Mouse (Mus musculus) midbrain, embryonic 14.5 days (tissue): ENCODE results near the gene Platr17. TPM values are rescaled to one million over a fixed set of nuclear protein-coding genes. Genes with fewer than 3 reads are reported as not detected.

ENCODE experiments used
- ATAC-seq: fragments of 200-750 bp; cut with Nextera tagmentation; 2 replicates; pipeline ENCODE4 v1.8.0; 2017; ENCODE audit warnings: moderate number of reproducible peaks, moderate library complexity; ENCODE audit not compliant: low FRiP score, low TSS enrichment
- DNase-seq: peaks from one replicate; pipeline ENCODE4 v3.0.0-alpha.2; 2015
- H3K27ac ChIP-seq: fragments of 300-500 bp; sonication (generic); replicated peaks from 2 replicates; pipeline ENCODE4 v1.5.1; 2014; ENCODE audit warnings: mild to moderate bottlenecking, low read depth, low read length, moderate library complexity
- H3K27me3 ChIP-seq: fragments of 300-500 bp; sonication (generic); 2 replicates; pipeline ENCODE4 v1.6.1; 2014; ENCODE audit warnings: low read length, control low read depth, mixed read lengths; ENCODE audit not compliant: control insufficient read depth, insufficient read depth
- H3K36me3 ChIP-seq: fragments of 300-500 bp; sonication (generic); 2 replicates; pipeline ENCODE4 v1.6.1; 2014; ENCODE audit warnings: low read length, control low read depth; ENCODE audit not compliant: control insufficient read depth, insufficient read depth
- H3K4me1 ChIP-seq: fragments of 300-500 bp; sonication (generic); 2 replicates; pipeline ENCODE4 v1.6.1; 2014; ENCODE audit warnings: mild to moderate bottlenecking, antibody characterized with exemption, low read length, control low read depth; ENCODE audit not compliant: control insufficient read depth, insufficient read depth
- H3K4me2 ChIP-seq: fragments of 300-500 bp; sonication (generic); 2 replicates; pipeline ENCODE4 v1.6.1; 2014; ENCODE audit warnings: mild to moderate bottlenecking, low read length, moderate library complexity
- H3K4me3 ChIP-seq: fragments of 300-500 bp; sonication (generic); replicated peaks from 2 replicates; pipeline ENCODE4 v1.5.1; 2014; ENCODE audit warnings: low read depth, low read length
- H3K9ac ChIP-seq: fragments of 300-500 bp; sonication (generic); replicated peaks from 2 replicates; pipeline ENCODE4 v1.6.1; 2014; ENCODE audit warnings: mild to moderate bottlenecking, low read length, moderate library complexity
- H3K9me3 ChIP-seq: fragments of 300-500 bp; sonication (generic); 2 replicates; pipeline ENCODE4 v1.6.1; 2016; ENCODE audit warnings: low read length, control low read depth, mixed read lengths; ENCODE audit not compliant: control insufficient read depth
- WGBS: fragments of 180-500 bp; shearing (Covaris S2); extraction: QIAGEN DNeasy Blood & Tissue Kit; methylation state at CpG from one replicate; pipeline ENCODE4 v1.1.7; 2014; 5-methylcytosine and 5-hydroxymethylcytosine counted together
- polyA plus RNA-seq: library from polyadenylated mRNA; unstranded; fragments of >200 nt; fragmentation: Nextera tagmentation; extraction: Ambion mirVana; gene quantifications from 2 replicates; pipeline ENCODE4 v1.2.1, GENCODE M21; 2014

Platr17 gene
- polyA plus RNA-seq, 1 experiment from 2014 or later, result not detected

GRCm38 (mm10) chr17:33924577-33925283, 19.8 kb downstream of the Platr17 start:
- no peak overlapping the region for H3K9ac ChIP-seq
- no peak for ATAC-seq
- 87% methylated on average over 10 of the region's 10 CpGs for WGBS
- no peak overlapping the region for H3K4me3 ChIP-seq
- H3K4me2 ChIP-seq, result no peak overlapping the region
- H3K27ac ChIP-seq, result no peak overlapping the region
- H3K27me3 ChIP-seq, result no peaks in the 10 kb centered on the region
- H3K4me1 ChIP-seq, result peaks cover 14% of the 10 kb centered on the region
- no peaks in the 10 kb centered on the region for H3K9me3 ChIP-seq
- H3K36me3 ChIP-seq, result peaks cover 16% of the 10 kb centered on the region
- DNase-seq, result no peak

DNA sequence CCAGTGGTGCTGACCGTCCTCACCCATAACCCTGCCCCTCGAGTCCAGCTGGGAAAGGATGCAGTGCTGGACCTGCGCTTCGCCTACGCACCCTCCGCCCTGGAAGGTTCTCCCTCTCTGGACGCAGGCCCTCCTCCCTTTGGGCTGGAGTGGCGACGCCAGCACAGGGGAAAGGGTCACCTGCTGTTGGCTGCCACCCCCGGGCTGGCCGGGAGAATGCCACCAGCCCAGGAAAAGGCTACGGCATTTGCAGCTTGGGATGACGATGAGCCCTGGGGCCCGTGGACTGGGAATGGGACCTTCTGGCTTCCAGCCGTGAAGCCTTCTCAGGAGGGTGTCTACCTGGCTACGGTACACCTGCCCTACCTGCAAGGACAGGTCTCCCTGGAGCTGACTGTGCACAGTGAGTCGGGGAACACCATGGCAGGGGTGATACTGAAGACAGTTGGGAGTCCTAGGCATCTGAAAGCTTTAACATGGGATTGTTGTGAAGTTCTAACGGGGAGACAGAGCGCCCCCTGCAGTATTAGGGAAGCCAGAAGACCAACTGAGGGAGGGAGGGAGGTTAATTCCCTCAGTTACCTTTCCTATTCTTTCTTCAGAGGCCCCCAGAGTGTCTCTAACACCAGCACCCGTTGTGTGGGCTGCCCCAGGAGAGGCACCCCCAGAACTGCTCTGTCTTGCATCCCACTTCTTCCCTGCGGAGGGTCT, 20.6 kb downstream of the Platr17 start:
- no peak overlapping the region for H3K4me2 ChIP-seq
- 84% methylated on average over 20 of the region's 21 CpGs for WGBS
- no peaks in the 10 kb centered on the region for H3K27me3 ChIP-seq
- peaks cover 7% of the 10 kb centered on the region; the same call in 1 of the 2 replicates for H3K4me1 ChIP-seq
- no peak for ATAC-seq
- DNase-seq, result no peak
- H3K4me3 ChIP-seq, result no peak overlapping the region
- no peak overlapping the region for H3K27ac ChIP-seq
- no peak overlapping the region for H3K9ac ChIP-seq
- peaks cover 16% of the 10 kb centered on the region for H3K36me3 ChIP-seq
- no peaks in the 10 kb centered on the region for H3K9me3 ChIP-seq

GRCm38 (mm10) chr17:33926207-33926932, 21.4 kb downstream of the Platr17 start:
- ATAC-seq (no peak), DNase-seq (no peak)
- Histone ChIP-seq H3K4me1 (peaks cover 15% of the 10 kb centered on the region), H3K4me3 (no peak overlapping the region), H3K27ac (no peak overlapping the region), H3K27me3 (no peaks in the 10 kb centered on the region), H3K36me3 (peaks cover 16% of the 10 kb centered on the region), H3K9ac (no peak overlapping the region), H3K4me2 (no peak overlapping the region), H3K9me3 (no peaks in the 10 kb centered on the region)
- 77% methylated on average over 17 of the region's 17 CpGs for WGBS

GRCm38 (mm10) chr17:33928251-33928947, 23.5 kb downstream of the Platr17 start:
- Histone ChIP-seq H3K4me2 (peak overlapping the region; percentile 99), H3K36me3 (peaks cover 27% of the 10 kb centered on the region), H3K9ac (peak overlapping the region; percentile 91), H3K27ac (no peak overlapping the region), H3K27me3 (no peaks in the 10 kb centered on the region), H3K4me3 (peak overlapping the region; percentile 79), H3K9me3 (no peaks in the 10 kb centered on the region), H3K4me1 (peaks cover 16% of the 10 kb centered on the region)
- no peak for DNase-seq
- no peak for ATAC-seq
- WGBS, result 67% methylated on average over 21 of the region's 21 CpGs

DNA sequence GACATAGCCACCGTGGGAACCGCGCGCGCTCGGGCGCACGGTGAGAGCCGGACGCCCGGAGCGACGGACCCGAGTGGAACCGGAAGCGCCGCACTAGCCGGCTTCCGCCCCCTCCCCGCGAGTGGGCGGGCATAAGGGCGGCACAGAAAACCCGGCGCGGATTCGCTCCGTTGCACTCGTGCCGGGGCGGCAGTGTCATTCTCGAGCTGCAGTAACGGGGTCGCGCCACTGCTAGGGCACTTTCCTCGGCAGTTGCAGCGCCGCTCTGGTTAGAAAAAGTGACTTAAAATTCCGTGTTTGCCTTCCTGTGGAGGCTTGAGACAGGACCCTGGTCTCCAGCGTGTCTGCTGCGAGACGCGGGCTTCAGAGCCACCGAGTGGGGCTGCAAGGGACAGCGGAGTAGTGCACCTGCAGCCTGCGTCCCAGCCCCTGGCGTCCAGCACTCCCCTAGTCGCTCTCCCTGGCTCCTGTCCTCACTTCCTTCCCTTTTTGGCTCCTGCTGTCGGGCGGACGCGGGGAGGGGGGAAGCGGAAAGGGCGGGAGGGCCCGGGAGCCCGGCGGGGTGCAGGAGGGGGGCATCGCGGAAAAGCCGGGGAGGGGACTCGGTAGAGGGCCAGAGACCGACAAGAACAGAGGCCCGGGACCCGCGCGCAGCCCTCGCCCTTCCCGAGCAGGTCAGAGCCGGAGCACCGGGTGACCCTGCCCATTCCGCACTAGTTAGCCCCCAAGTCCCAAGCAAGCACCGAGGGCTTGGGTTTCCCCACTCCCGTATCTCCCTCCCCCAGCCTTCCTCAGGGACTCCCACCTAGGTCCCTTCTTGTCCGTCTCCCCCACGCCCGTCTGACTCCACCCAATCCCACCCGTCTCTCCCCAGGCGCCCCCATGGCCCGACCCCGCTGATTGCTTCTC, 24.7 kb downstream of the Platr17 start, which contains the start of gene Rgl2:
Gene Rgl2 (plus strand): TSS at position 173 of the 909 bp plus-strand sequence.
- WGBS, result under 1% methylated on average over 78 of the region's 80 CpGs
- Histone ChIP-seq H3K27ac (peak within 1 kb of the TSS; percentile 92), H3K4me3 (peak within 1 kb of the TSS; percentile 79), H3K27me3 (no peaks in the 10 kb centered on the region), H3K4me2 (peak within 1 kb of the TSS; percentile 99), H3K4me1 (peaks cover 16% of the 10 kb centered on the region), H3K36me3 (peaks cover 34% of the 10 kb centered on the region), H3K9me3 (no peaks in the 10 kb centered on the region), H3K9ac (peak within 1 kb of the TSS; percentile 91)
- peak; percentile 86 for ATAC-seq
- DNase-seq, result peak; percentile 98

GRCm38 (mm10) chr17:33930280-33931158, 25.6 kb downstream of the Platr17 start:
- Histone ChIP-seq H3K27me3 (no peaks in the 10 kb centered on the region), H3K9me3 (no peaks in the 10 kb centered on the region), H3K9ac (peak overlapping the region; percentile 91), H3K27ac (peak overlapping the region; percentile 92), H3K4me2 (peak overlapping the region; percentile 99), H3K36me3 (peaks cover 36% of the 10 kb centered on the region), H3K4me3 (peak overlapping the region; percentile 79), H3K4me1 (peaks cover 16% of the 10 kb centered on the region)
- ATAC-seq (peak; percentile 18), DNase-seq (peak; percentile 46)
- under 1% methylated on average over 45 of the region's 45 CpGs for WGBS

GRCm38 (mm10) chr17:33931159-33931866, 26.4 kb downstream of the Platr17 start:
- Histone ChIP-seq H3K27ac (no peak overlapping the region), H3K36me3 (peaks cover 35% of the 10 kb centered on the region)
- 33% methylated on average over 18 of the region's 18 CpGs for WGBS

More at GRCm38 (mm10) chr17:33931159-33931866, 26.4 kb downstream of the Platr17 start:
- Histone ChIP-seq H3K4me3 (peak overlapping the region; percentile 79), H3K9ac (peak overlapping the region; percentile 91; the same call in 1 of the 2 replicates), H3K4me1 (peaks cover 16% of the 10 kb centered on the region), H3K9me3 (no peaks in the 10 kb centered on the region), H3K27me3 (no peaks in the 10 kb centered on the region), H3K4me2 (peak overlapping the region; percentile 99)
- no peak for DNase-seq
- no peak for ATAC-seq
